In genomic region chr2:25185625-25186574, GRCm38 (mm10) we compare ENCODE assay signal across 9 mouse cellular contexts. TPM values are rescaled to one million over a fixed set of nuclear protein-coding genes. Genes with fewer than 3 reads are reported as not detected.
DNase-seq lines count a peak whose midpoint lies in the region; ATAC-seq lines count a peak whose summit lies in the region.
"Had no signal": no experiment of that assay in that cellular context is flagged by ENCODE, and none has a peak within 500 bp of the region (broad histone marks: within the 10 kb centered on the region; RNA-seq: fewer than 3 reads in every experiment).

No protein-coding gene starts in this region.

- H3K9ac ChIP-seq in heart, embryonic 14.5 days (ENCODE audit: low read length) = peak overlapping the region; percentile 78
- peak overlapping the region; percentile 82 for H3K9ac ChIP-seq in midbrain, embryonic 11.5 days (ENCODE audit: low read length)
- peak overlapping the region; percentile 77 for H3K9ac ChIP-seq in stomach, embryonic 16.5 days (ENCODE audit: low read length)

- peak; percentile 63 for ATAC-seq in heart, embryonic 14.5 days (ENCODE audit: insufficient number of reproducible peaks, insufficient read depth, low FRiP score, low read depth)
- peak; percentile 87 for ATAC-seq in midbrain, embryonic 11.5 days (ENCODE audit: low FRiP score)
- ATAC-seq in stomach, embryonic 16.5 days (ENCODE audit: insufficient read depth, low FRiP score) = peak; percentile 66

- H3K36me3 ChIP-seq in heart, embryonic 14.5 days (ENCODE audit: control insufficient read depth, insufficient read depth, low read length) = no peaks in the 10 kb centered on the region; the same call in 1 of the 2 replicates
- H3K36me3 ChIP-seq in limb, embryonic 10.5 days = no peaks in the 10 kb centered on the region
- H3K36me3 ChIP-seq in midbrain, embryonic 11.5 days (ENCODE audit: control insufficient read depth, insufficient read depth, low read length) = peaks cover 6% of the 10 kb centered on the region; the same call in 1 of the 2 replicates
- no peaks in the 10 kb centered on the region for H3K36me3 ChIP-seq in stomach, embryonic 16.5 days (ENCODE audit: control insufficient read depth, insufficient read depth, low read length)

- peaks cover 2 to 9% of the 10 kb centered on the region in 2 experiments; a peak in 2 of 4 replicates for H3K4me1 ChIP-seq in heart, embryonic 14.5 days (ENCODE audit: control insufficient read depth in 2 of 2, insufficient read depth in 2 of 2, low read length in 2 of 2)
- peaks cover 34% of the 10 kb centered on the region for H3K4me1 ChIP-seq in limb, embryonic 10.5 days
- peaks cover 38% of the 10 kb centered on the region for H3K4me1 ChIP-seq in midbrain, embryonic 11.5 days (ENCODE audit: control insufficient read depth, insufficient read depth, low read length)
- peaks cover 14% of the 10 kb centered on the region for H3K4me1 ChIP-seq in stomach, embryonic 16.5 days (ENCODE audit: control insufficient read depth, insufficient read depth, low read length)

- peaks cover 26% of the 10 kb centered on the region for H3K27me3 ChIP-seq in heart, embryonic 14.5 days (ENCODE audit: control insufficient read depth, insufficient read depth, low read length)
- H3K27me3 ChIP-seq in limb, embryonic 10.5 days (ENCODE audit: low read depth, poor library complexity, severe bottlenecking) = peaks cover 65% of the 10 kb centered on the region
- no peaks in the 10 kb centered on the region for H3K27me3 ChIP-seq in midbrain, embryonic 11.5 days (ENCODE audit: control insufficient read depth, insufficient read depth, low read length)
- H3K27me3 ChIP-seq in stomach, embryonic 16.5 days (ENCODE audit: control insufficient read depth, insufficient read depth, low read length) = peaks cover 22% of the 10 kb centered on the region; the same call in 1 of the 2 replicates

- 2% methylated on average over 59 of the region's 64 CpGs for WGBS in heart, embryonic 14.5 days
- WGBS in limb, embryonic 10.5 days = under 1% methylated on average over 64 of the region's 64 CpGs
- under 1% methylated on average over 60 of the region's 64 CpGs for WGBS in midbrain, embryonic 11.5 days
- 1% methylated on average over 64 of the region's 64 CpGs for WGBS in stomach, embryonic 16.5 days

- peak; percentile 22 to 48 for DNase-seq in adrenal gland, adult 18-20 months (ENCODE audit: low spot score in 2 of 2)
- DNase-seq in adrenal gland, postnatal 4 days (ENCODE audit: low spot score in 2 of 2) = no peak
- peak; percentile 62 to 65 for DNase-seq in B cell, adult 2 months
- DNase-seq in embryo, embryonic 10 days (ENCODE audit: low spot score) = peak; percentile 90
- DNase-seq in limb, embryonic 10.5 days (ENCODE audit: low spot score) = peak; percentile 85
- DNase-seq in midbrain, embryonic 11.5 days (ENCODE audit: low spot score, missing footprints) = peak; percentile 99

- H3K4me3 ChIP-seq in heart, embryonic 14.5 days (ENCODE audit: control insufficient read depth in 1 of 2, insufficient read depth in 1 of 2, low read depth in 1 of 2, low read length in 2 of 2) = peak overlapping the region; percentile 47 to 51
- peak overlapping the region; percentile 60 for H3K4me3 ChIP-seq in limb, embryonic 10.5 days
- peak overlapping the region; percentile 42 for H3K4me3 ChIP-seq in midbrain, embryonic 11.5 days (ENCODE audit: low read depth, low read length)
- peak overlapping the region; percentile 52 for H3K4me3 ChIP-seq in stomach, embryonic 16.5 days (replicated peaks; ENCODE audit: low read length)

- peak overlapping the region; percentile 97 for H3K4me2 ChIP-seq in heart, embryonic 14.5 days (ENCODE audit: low read length)
- H3K4me2 ChIP-seq in midbrain, embryonic 11.5 days = peak overlapping the region; percentile 70
- H3K4me2 ChIP-seq in stomach, embryonic 16.5 days (ENCODE audit: low read depth, low read length) = peak overlapping the region; percentile 85

- H3K9me3 ChIP-seq in heart, embryonic 14.5 days (ENCODE audit: control insufficient read depth, low read length) = no peaks in the 10 kb centered on the region
- H3K9me3 ChIP-seq in limb, embryonic 10.5 days (replicated peaks) = no peaks in the 10 kb centered on the region
- no peaks in the 10 kb centered on the region for H3K9me3 ChIP-seq in midbrain, embryonic 11.5 days (ENCODE audit: control insufficient read depth, low read length)
- no peaks in the 10 kb centered on the region for H3K9me3 ChIP-seq in stomach, embryonic 16.5 days (replicated peaks; ENCODE audit: control insufficient read depth, low read length)

- peak overlapping the region; percentile 0 to 63; a peak in 3 of 4 replicates for H3K27ac ChIP-seq in heart, embryonic 14.5 days (replicated peaks in 1 of 2; ENCODE audit: control insufficient read depth in 1 of 2, insufficient read depth in 1 of 2, low read depth in 2 of 2, low read length in 2 of 2)
- peak overlapping the region; percentile 89 for H3K27ac ChIP-seq in limb, embryonic 10.5 days
- peak overlapping the region; percentile 98 for H3K27ac ChIP-seq in midbrain, embryonic 11.5 days (ENCODE audit: low read depth, low read length)
- peak overlapping the region; percentile 46 for H3K27ac ChIP-seq in stomach, embryonic 16.5 days (ENCODE audit: low read length)

RNA-seq across cellular contexts. Expression of gene Nrarp, which starts 5.3 kb away (rescaled TPM):
- 1 to 10 TPM; 2.3 to 3.5 TPM for total RNA-seq in adrenal gland, adult 18-20 months (2021)
- total RNA-seq in adrenal gland, postnatal 4 days (2021) = 10 to 100 TPM; 10.2 to 18.4 TPM
- polyA plus RNA-seq in heart, embryonic 14.5 days (2014; fragmentation: Nextera tagmentation; extraction: Ambion mirVana) = 11.9 and 13.9 TPM in 2 replicates
- 7.9 and 10.3 TPM in 2 replicates for polyA plus RNA-seq in limb, embryonic 10.5 days (2016; fragmentation: Nextera tagmentation; extraction: Ambion mirVana)
- 60.3 and 63.9 TPM in 2 replicates for polyA plus RNA-seq in midbrain, embryonic 11.5 days (2014; fragmentation: Nextera tagmentation; extraction: Ambion mirVana)
- polyA plus RNA-seq in stomach, embryonic 16.5 days (2015; fragmentation: Nextera tagmentation; extraction: Ambion mirVana) = 9.9 and 11.0 TPM in 2 replicates

RNA-seq across cellular contexts. Expression of gene Tor4a, which starts 10.8 kb away (rescaled TPM):
- total RNA-seq in adrenal gland, adult 18-20 months (2021) = 10 to 100 TPM; 11.6 to 19.5 TPM
- total RNA-seq in adrenal gland, postnatal 4 days (2021) = 10 to 100 TPM; 23.1 to 24.3 TPM
- 6.5 and 8.0 TPM in 2 replicates for polyA plus RNA-seq in heart, embryonic 14.5 days (2014; fragmentation: Nextera tagmentation; extraction: Ambion mirVana)
- 3.2 TPM in 2 replicates for polyA plus RNA-seq in limb, embryonic 10.5 days (2016; fragmentation: Nextera tagmentation; extraction: Ambion mirVana)
- 1.4 and 1.5 TPM in 2 replicates for polyA plus RNA-seq in midbrain, embryonic 11.5 days (2014; fragmentation: Nextera tagmentation; extraction: Ambion mirVana)
- 16.8 and 19.2 TPM in 2 replicates for polyA plus RNA-seq in stomach, embryonic 16.5 days (2015; fragmentation: Nextera tagmentation; extraction: Ambion mirVana)

RNA-seq across cellular contexts. Expression of gene Nelfb, which starts 25.4 kb away (rescaled TPM):
- total RNA-seq in adrenal gland, adult 18-20 months (2021) = 10 to 100 TPM; 48.8 to 49.5 TPM
- total RNA-seq in adrenal gland, postnatal 4 days (2021) = 10 to 100 TPM; 64.8 to 65.8 TPM
- 58.4 and 65.9 TPM in 2 replicates for polyA plus RNA-seq in heart, embryonic 14.5 days (2014; fragmentation: Nextera tagmentation; extraction: Ambion mirVana)
- 129 and 137 TPM in 2 replicates for polyA plus RNA-seq in limb, embryonic 10.5 days (2016; fragmentation: Nextera tagmentation; extraction: Ambion mirVana)
- polyA plus RNA-seq in midbrain, embryonic 11.5 days (2014; fragmentation: Nextera tagmentation; extraction: Ambion mirVana) = 96.4 and 102 TPM in 2 replicates
- 102 and 109 TPM in 2 replicates for polyA plus RNA-seq in stomach, embryonic 16.5 days (2015; fragmentation: Nextera tagmentation; extraction: Ambion mirVana)

RNA-seq across cellular contexts. Expression of gene Stpg3, which starts 28.5 kb away (rescaled TPM):
- total RNA-seq in adrenal gland, adult 18-20 months (2021) = not detected
- total RNA-seq in adrenal gland, postnatal 4 days (2021) = not detected
- polyA plus RNA-seq in heart, embryonic 14.5 days (2014; fragmentation: Nextera tagmentation; extraction: Ambion mirVana) = not detected in 2 replicates
- 0.14 TPM in 1 of 2 replicates, not detected in the other for polyA plus RNA-seq in limb, embryonic 10.5 days (2016; fragmentation: Nextera tagmentation; extraction: Ambion mirVana)
- polyA plus RNA-seq in midbrain, embryonic 11.5 days (2014; fragmentation: Nextera tagmentation; extraction: Ambion mirVana) = not detected in 2 replicates
- polyA plus RNA-seq in stomach, embryonic 16.5 days (2015; fragmentation: Nextera tagmentation; extraction: Ambion mirVana) = 0.06 TPM in 1 of 2 replicates, not detected in the other

RNA-seq across cellular contexts. Expression of gene Fam166a, which starts 32.6 kb away (rescaled TPM):
- total RNA-seq in adrenal gland, adult 18-20 months (2021) = not detected
- total RNA-seq in adrenal gland, postnatal 4 days (2021) = under 1 TPM; 0.45 to 0.68 TPM
- polyA plus RNA-seq in heart, embryonic 14.5 days (2014; fragmentation: Nextera tagmentation; extraction: Ambion mirVana) = 0.93 TPM in 1 of 2 replicates, not detected in the other
- 1.0 TPM in 1 of 2 replicates, not detected in the other for polyA plus RNA-seq in limb, embryonic 10.5 days (2016; fragmentation: Nextera tagmentation; extraction: Ambion mirVana)
- polyA plus RNA-seq in midbrain, embryonic 11.5 days (2014; fragmentation: Nextera tagmentation; extraction: Ambion mirVana) = 0.94 TPM in 1 of 2 replicates, not detected in the other
- polyA plus RNA-seq in stomach, embryonic 16.5 days (2015; fragmentation: Nextera tagmentation; extraction: Ambion mirVana) = not detected in 2 replicates
- total RNA-seq: left cerebral cortex, adult 18-20 months had no signal

Comparison
In these comparisons a context has a peak if more than half of its experiments do, and no peak if none do; other contexts are left out.
1. DNase-seq: peak in adrenal gland, adult 18-20 months (2 of 2), B cell, adult 2 months (2 of 2), embryo, embryonic 10 days (single experiment), limb, embryonic 10.5 days (single experiment) and midbrain, embryonic 11.5 days (single experiment); none in adrenal gland, postnatal 4 days (0 of 2).
2. H3K27ac ChIP-seq: peak in every context shown above with its lines; median percentile 98 in midbrain, embryonic 11.5 days; 89 in limb, embryonic 10.5 days; 46 in stomach, embryonic 16.5 days; 32 in heart, embryonic 14.5 days.
3. Peak in every context shown above with its lines, with median percentiles within 50 percentile points of each other: ATAC-seq, H3K4me2 ChIP-seq, H3K4me3 ChIP-seq and H3K9ac ChIP-seq.